Mouse (Mus musculus): ENCODE measurements around the gene Tubgcp6. TPM values are rescaled to one million over a fixed set of nuclear protein-coding genes. Genes with fewer than 3 reads are reported as not detected.

Gene Tubgcp6
- polyA plus RNA-seq, 1 experiment: 4.8 TPM

DNA sequence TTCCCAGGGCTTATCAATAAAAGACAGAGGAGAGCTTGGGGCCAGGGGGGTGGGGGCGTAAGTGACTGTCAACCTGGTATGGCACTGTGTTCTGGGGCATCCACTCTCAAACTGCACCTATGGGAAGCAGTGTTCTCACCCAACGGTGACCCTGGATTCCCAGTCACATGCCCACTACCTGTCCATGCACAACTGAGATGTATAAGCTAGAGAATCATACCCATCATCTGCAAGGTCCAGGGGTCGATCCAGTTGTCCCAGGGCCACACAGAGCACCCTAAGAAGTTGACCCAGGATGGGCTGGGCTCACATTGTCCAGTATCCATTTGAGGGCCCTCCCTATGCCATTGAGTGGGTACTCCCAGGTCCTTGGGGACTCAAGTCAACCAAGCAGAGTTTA lies 1.4 kb upstream of the Tubgcp6 start:
- H3K9me3 ChIP-seq (ENCODE audit: control insufficient read depth, low read length): no peaks in the 10 kb centered on the region

GRCm38 (mm10) chr15:89123595-89123994 lies 683 bp upstream of the Tubgcp6 start:
- Histone ChIP-seq H3K27me3 (ENCODE audit: control insufficient read depth) (no peaks in the 10 kb centered on the region), H3K4me3 (replicated peaks) (peak overlapping the region; percentile 91), H3K4me1 (ENCODE audit: control insufficient read depth) (peaks cover 64% of the 10 kb centered on the region), H3K9me3 (ENCODE audit: control insufficient read depth, low read length) (no peaks in the 10 kb centered on the region), H3K36me3 (ENCODE audit: control insufficient read depth) (peaks cover 49% of the 10 kb centered on the region)
- TF ChIP-seq TAL1 (IDR thresholded peaks at IDR 0.05; ENCODE audit: low read length) (no peak), GATA1 (IDR thresholded peaks at IDR 0.05; ENCODE audit: low read length) (no peak)

More for the DNA sequence above, 1.4 kb upstream of the Tubgcp6 start:
- TF ChIP-seq TAL1 (IDR thresholded peaks at IDR 0.05; ENCODE audit: low read length): no peak
- TF ChIP-seq GATA1 (IDR thresholded peaks at IDR 0.05; ENCODE audit: low read length): no peak
- peaks cover 68% of the 10 kb centered on the region for H3K4me1 ChIP-seq (ENCODE audit: control insufficient read depth)
- no peak overlapping the region for H3K4me3 ChIP-seq (replicated peaks)
- no peaks in the 10 kb centered on the region for H3K27me3 ChIP-seq (ENCODE audit: control insufficient read depth)
- peaks cover 42% of the 10 kb centered on the region for H3K36me3 ChIP-seq (ENCODE audit: control insufficient read depth)

DNA sequence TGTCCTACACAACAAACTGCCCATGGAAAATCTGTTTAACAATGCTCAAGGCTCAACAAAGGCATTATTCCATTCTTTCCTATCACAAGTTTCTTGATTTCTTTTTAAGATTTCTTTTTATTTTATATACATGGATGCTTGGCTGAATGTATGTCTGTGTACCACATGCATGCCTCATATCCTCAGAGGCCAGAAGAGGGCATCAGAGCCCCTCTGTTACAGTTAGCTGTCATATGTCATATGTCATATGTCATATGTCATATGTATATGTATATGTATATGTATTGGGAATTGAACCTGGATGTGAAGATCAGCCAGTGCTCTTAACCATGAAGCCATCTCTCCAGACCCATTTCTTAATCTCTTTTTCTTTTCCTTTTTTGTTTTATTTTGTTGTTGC lies 4.9 kb downstream of the Tubgcp6 start:
- Histone ChIP-seq H3K4me1 (ENCODE audit: control insufficient read depth) (peaks cover 33% of the 10 kb centered on the region), H3K36me3 (ENCODE audit: control insufficient read depth) (peaks cover 81% of the 10 kb centered on the region), H3K4me3 (replicated peaks) (no peak overlapping the region), H3K9me3 (ENCODE audit: control insufficient read depth, low read length) (no peaks in the 10 kb centered on the region), H3K27me3 (ENCODE audit: control insufficient read depth) (no peaks in the 10 kb centered on the region)
- TF ChIP-seq GATA1 (IDR thresholded peaks at IDR 0.05; ENCODE audit: low read length) (no peak), TAL1 (IDR thresholded peaks at IDR 0.05; ENCODE audit: low read length) (no peak)

DNA sequence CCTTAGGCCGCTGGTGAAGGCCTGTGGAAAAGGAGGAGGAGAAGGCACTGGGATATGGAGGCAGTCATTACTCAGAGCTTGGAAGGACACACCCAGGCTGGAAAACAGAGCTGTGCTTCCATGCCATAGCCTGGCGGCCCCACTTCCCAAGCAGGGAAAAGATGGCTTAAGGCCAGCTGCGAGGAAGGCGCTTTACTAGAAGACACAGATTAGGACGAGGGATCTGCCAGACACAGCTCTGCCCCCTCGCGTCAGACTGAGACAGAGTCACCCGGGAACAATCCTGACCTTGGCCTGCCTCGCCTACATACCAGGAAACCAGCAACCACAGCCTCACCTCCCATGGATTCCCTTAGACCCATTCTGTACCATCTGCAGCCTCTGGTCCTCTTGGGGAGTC lies 12.8 kb downstream of the Tubgcp6 start:
- no peaks in the 10 kb centered on the region for H3K27me3 ChIP-seq (ENCODE audit: control insufficient read depth)
- peaks cover 99% of the 10 kb centered on the region for H3K36me3 ChIP-seq (ENCODE audit: control insufficient read depth)
- no peaks in the 10 kb centered on the region for H3K9me3 ChIP-seq (ENCODE audit: control insufficient read depth, low read length)
- H3K4me1 ChIP-seq (ENCODE audit: control insufficient read depth): no peaks in the 10 kb centered on the region
- no peak overlapping the region for H3K4me3 ChIP-seq (replicated peaks)
- TF ChIP-seq GATA1 (IDR thresholded peaks at IDR 0.05; ENCODE audit: low read length) (no peak), TAL1 (IDR thresholded peaks at IDR 0.05; ENCODE audit: low read length) (no peak)

DNA sequence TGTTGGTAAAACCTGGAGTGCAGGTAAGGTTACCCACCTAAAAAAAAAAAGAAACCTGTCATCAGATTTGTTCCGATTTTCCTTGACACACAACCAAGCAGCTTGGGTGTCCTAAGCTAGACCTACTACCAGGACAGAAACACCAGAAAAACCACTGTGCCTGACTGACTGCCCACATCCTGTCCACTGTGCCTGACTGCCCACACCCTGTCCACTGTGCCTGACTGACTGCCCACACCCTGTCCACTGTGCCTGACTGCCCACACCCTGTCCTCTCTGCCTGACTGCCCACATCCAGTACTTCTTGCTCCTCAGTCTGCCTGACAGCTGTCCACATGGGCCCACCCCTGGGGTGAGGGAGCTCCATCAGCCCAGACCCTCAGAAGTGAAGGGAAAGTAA lies 15.9 kb downstream of the Tubgcp6 start:
- no peak for TF ChIP-seq GATA1 (IDR thresholded peaks at IDR 0.05; ENCODE audit: low read length)
- TF ChIP-seq TAL1 (IDR thresholded peaks at IDR 0.05; ENCODE audit: low read length): no peak
- Histone ChIP-seq H3K36me3 (ENCODE audit: control insufficient read depth) (peaks cover 100% of the 10 kb centered on the region), H3K27me3 (ENCODE audit: control insufficient read depth) (no peaks in the 10 kb centered on the region), H3K4me1 (ENCODE audit: control insufficient read depth) (no peaks in the 10 kb centered on the region), H3K9me3 (ENCODE audit: control insufficient read depth, low read length) (no peaks in the 10 kb centered on the region), H3K4me3 (replicated peaks) (no peak overlapping the region)

GRCm38 (mm10) chr15:89106073-89106472 lies 16.8 kb downstream of the Tubgcp6 start:
- Histone ChIP-seq H3K4me3 (replicated peaks) (no peak overlapping the region), H3K36me3 (ENCODE audit: control insufficient read depth) (peaks cover 100% of the 10 kb centered on the region), H3K9me3 (ENCODE audit: control insufficient read depth, low read length) (no peaks in the 10 kb centered on the region), H3K27me3 (ENCODE audit: control insufficient read depth) (no peaks in the 10 kb centered on the region), H3K4me1 (ENCODE audit: control insufficient read depth) (no peaks in the 10 kb centered on the region)
- TF ChIP-seq GATA1 (IDR thresholded peaks at IDR 0.05; ENCODE audit: low read length): no peak
- TF ChIP-seq TAL1 (IDR thresholded peaks at IDR 0.05; ENCODE audit: low read length): no peak

- H3K9me3 ChIP-seq (ENCODE audit: control insufficient read depth, low read length): no peaks in the 10 kb centered on the region
- peaks cover 100% of the 10 kb centered on the region for H3K36me3 ChIP-seq (ENCODE audit: control insufficient read depth)
- no peaks in the 10 kb centered on the region for H3K27me3 ChIP-seq (ENCODE audit: control insufficient read depth)
- TF ChIP-seq GATA1 (IDR thresholded peaks at IDR 0.05; ENCODE audit: low read length) (no peak), TAL1 (IDR thresholded peaks at IDR 0.05; ENCODE audit: low read length) (no peak)
- no peak overlapping the region for H3K4me3 ChIP-seq (replicated peaks)
- H3K4me1 ChIP-seq (ENCODE audit: control insufficient read depth): no peaks in the 10 kb centered on the region
These were observed 18.5 kb downstream of the Tubgcp6 start for GRCm38 (mm10) chr15:89104425-89104824.

- Histone ChIP-seq H3K4me1 (ENCODE audit: control insufficient read depth) (no peaks in the 10 kb centered on the region), H3K4me3 (replicated peaks) (no peak overlapping the region), H3K9me3 (ENCODE audit: control insufficient read depth, low read length) (no peaks in the 10 kb centered on the region), H3K36me3 (ENCODE audit: control insufficient read depth) (peaks cover 100% of the 10 kb centered on the region), H3K27me3 (ENCODE audit: control insufficient read depth) (no peaks in the 10 kb centered on the region)
- TF ChIP-seq GATA1 (IDR thresholded peaks at IDR 0.05; ENCODE audit: low read length): no peak
- TF ChIP-seq TAL1 (IDR thresholded peaks at IDR 0.05; ENCODE audit: low read length): no peak
These were observed 19.0 kb downstream of the Tubgcp6 start for GRCm38 (mm10) chr15:89103921-89104320.

- H3K27me3 ChIP-seq (ENCODE audit: control insufficient read depth): no peaks in the 10 kb centered on the region
- H3K9me3 ChIP-seq (ENCODE audit: control insufficient read depth, low read length): no peaks in the 10 kb centered on the region
- no peaks in the 10 kb centered on the region for H3K4me1 ChIP-seq (ENCODE audit: control insufficient read depth)
- H3K4me3 ChIP-seq (replicated peaks): no peak overlapping the region
- TF ChIP-seq TAL1 (IDR thresholded peaks at IDR 0.05; ENCODE audit: low read length) (no peak), GATA1 (IDR thresholded peaks at IDR 0.05; ENCODE audit: low read length) (no peak)
- H3K36me3 ChIP-seq (ENCODE audit: control insufficient read depth): peaks cover 100% of the 10 kb centered on the region
These were observed 20.3 kb downstream of the Tubgcp6 start for GRCm38 (mm10) chr15:89102646-89103045.

DNA sequence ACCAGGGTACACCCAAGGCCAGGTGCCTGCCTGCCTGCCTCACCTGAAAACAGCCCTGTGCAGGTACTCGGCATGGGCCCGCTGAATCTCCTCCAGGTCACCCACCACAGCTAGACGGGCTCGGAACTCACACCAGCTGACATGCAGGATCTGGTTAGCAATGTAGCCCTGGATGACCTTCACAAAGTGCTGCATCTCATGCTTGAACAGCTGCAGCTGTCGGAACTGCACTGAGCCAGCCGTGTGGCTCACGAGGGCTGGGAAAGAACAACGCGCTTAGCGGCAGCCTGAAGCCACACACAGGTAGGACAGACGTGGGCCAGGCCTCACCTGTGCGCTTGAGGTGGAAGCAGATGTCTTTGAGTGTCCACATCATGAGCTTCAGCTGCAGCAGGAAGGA lies 22.1 kb downstream of the Tubgcp6 start:
- Histone ChIP-seq H3K36me3 (ENCODE audit: control insufficient read depth) (peaks cover 100% of the 10 kb centered on the region), H3K4me3 (replicated peaks) (no peak overlapping the region), H3K9me3 (ENCODE audit: control insufficient read depth, low read length) (no peaks in the 10 kb centered on the region), H3K4me1 (ENCODE audit: control insufficient read depth) (no peaks in the 10 kb centered on the region), H3K27me3 (ENCODE audit: control insufficient read depth) (no peaks in the 10 kb centered on the region)
- TF ChIP-seq GATA1 (IDR thresholded peaks at IDR 0.05; ENCODE audit: low read length): no peak
- no peak for TF ChIP-seq TAL1 (IDR thresholded peaks at IDR 0.05; ENCODE audit: low read length)

All from erythroblast, embryonic 14.5 days (primary cell).